Mouse (Mus musculus): Measurements from ENCODE around the gene Gif. TPM values are rescaled to one million over a fixed set of nuclear protein-coding genes. Genes with fewer than 3 reads are reported as not detected.

Gif gene
- total RNA-seq, 2 experiments from 2014 or later = not detected

DNA sequence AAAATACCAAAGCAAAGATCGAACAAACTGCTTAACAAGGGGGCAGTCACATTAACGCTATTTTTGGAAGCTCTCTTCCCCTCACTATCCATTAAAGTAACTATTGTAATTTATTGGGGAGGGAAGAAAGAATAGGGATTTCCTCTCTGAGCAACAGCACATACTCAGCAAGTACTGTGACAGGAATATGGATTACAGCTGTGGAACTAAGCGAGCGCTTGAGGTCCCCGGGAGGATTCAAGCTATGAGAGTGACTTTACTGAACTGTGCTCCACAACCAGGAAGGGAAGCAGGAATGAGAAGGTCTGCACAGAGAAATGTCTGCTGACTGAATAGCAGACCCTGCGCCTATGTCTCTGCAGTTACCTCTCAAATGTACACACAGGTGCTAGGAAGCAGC lies 41.5 kb downstream of the Gif start:
- intact Hi-C loops (cut with DNase I) = no loop called here
- no peak for DNase-seq (ENCODE audit: low spot score in 2 of 2)

DNA sequence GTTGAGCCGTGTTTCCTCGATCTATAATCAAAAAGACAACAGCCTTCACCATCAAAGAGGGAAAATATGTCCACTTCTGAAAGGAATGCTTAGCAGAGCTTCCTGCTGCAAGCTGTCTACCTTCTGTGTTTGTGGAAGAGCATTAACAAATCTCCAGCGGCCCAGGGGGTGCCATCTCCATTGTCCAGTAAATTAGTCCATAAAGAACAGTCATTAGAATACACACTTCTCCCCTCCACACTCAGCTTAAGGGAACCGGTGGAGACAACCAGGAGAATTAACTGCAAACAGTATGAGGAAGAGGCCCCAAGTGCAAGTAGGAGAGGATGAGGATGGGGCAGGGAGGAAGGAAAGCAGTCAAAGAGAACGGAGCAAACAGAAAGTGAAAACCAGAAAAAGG lies 44.5 kb downstream of the Gif start:
- intact Hi-C loops (cut with DNase I) = no loop called here
- DNase-seq (ENCODE audit: low spot score in 2 of 2) = no peak

DNA sequence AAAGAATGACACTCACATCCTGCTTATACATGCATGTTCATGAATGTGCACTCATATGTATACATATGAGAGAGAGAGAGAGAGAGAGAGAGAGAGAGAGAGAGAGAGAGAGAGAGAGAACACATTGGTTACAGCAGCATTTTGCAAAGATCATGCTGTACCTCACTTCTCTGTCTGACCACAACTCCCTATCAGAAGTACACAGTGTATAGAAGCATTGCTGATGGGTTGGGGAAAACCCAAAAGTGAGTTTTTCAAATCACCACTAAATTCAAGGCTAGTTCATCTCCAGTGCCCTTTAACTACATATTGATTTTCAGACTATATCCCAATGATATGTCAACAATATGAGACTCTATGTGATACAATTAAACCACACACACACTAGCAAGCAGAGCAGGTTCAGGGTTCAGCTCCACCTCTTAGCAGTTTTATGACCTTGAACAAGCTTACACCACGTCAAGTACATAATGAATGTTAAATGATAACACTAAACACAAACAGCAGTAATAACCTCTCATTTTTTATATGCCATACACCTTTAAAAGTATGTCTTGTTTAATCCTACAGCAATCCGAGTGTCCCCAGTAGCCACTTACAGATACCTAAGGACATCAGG lies 46.5 kb downstream of the Gif start:
- intact Hi-C loops (cut with DNase I) = no loop called here
- no peak for DNase-seq (ENCODE audit: low spot score in 2 of 2)

DNA sequence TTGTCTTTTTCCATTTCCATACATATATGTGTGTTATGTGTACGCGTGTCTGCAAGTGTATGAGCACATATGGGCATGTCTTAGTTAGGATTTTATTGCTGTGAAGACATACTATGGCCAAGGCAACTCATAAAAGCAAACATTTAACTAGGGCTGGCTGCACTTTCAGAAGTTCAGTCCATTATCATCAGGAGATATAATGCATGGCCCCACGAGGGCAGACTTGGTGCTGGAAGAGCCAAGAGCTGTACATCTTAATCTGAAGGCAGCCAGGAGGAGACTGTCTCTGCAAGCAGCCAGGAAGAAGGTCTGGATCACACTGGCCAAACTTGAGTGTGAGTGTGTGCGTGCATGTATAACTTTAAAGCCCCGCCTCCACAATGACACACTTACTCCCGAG lies 47.1 kb downstream of the Gif start:
- DNase-seq (ENCODE audit: low spot score in 2 of 2) = no peak
- intact Hi-C loops (cut with DNase I) = no loop called here

DNA sequence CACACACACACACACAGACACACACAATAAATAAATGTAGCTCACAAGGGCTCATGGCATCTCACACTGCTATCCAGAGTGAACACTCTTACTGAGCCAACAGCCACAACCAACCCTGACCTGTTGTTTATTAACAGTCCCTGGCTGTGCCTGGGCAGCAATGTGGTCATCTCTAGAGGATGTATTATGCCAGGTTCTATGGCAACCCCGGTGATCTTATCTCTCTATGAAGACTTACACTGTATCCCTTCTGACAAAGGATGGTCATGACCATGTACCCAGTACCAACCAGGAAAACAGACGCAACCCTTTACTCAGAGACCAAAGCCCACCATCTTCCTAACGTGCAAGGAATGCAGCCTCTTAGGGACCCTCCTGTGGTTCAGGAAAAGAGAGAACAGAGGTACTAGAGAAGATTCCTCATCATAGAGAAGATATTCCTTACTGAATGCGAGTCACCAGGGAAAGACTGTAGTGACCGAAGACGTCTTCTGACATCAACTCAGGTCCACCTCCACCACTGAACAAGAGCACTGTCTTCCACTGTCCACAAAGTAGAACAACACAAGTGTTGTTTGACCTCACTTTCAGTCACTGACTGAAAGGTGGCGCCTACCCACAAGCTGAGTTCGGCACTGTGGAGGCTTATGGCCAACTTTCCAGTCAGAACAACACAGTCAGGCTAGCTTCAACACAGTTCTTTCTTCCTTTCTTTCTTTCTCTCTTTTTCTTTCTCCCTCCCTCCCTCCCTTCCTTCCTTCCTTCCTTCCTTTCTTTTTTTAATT lies 53.4 kb downstream of the Gif start:
- intact Hi-C loops (cut with DNase I) = no loop called here

DNA sequence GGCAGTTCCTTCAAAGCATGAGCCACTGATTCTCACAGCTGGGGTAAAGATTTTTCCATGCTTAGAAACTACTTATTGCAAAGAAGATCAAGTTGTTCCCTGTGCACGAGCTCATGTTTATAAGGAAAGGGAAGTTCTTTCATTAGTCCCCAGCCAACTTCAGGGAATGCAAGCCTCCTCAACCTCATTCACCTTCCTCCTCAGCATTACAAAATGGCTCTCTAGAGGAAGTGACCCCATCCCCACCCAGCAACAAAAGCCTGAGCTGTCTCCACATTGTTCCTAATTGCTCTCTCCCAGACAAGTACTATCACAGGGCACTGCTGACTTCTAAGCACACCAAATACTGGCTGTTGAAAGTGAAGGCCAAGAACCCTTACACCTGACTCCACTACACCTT lies 57.1 kb downstream of the Gif start:
- no peak for DNase-seq (ENCODE audit: low spot score in 2 of 2)
- intact Hi-C loops (cut with DNase I) = no loop called here

More for the DNA sequence above, 53.4 kb downstream of the Gif start:
- no peak for DNase-seq (ENCODE audit: low spot score in 2 of 2)

DNA sequence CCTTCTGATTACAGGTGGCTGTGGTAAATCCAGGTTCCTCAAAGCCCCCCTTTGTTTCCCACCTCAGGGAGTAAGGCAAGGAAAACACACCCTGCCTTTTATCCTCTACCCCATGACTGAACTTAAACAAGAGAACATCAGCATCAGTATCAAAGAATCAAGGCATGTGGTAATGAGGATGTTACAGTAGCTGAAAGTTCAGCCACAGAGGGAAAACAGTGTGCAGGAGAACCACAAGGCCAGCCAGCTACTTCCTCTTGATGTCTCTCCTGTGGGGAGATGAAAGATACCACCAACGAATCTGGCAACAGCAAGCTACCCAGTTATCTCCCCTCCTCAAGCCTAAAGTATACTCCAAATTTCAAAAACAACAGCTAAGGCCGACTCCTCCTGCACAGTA lies 59.9 kb downstream of the Gif start:
- DNase-seq (ENCODE audit: low spot score in 2 of 2) = no peak
- intact Hi-C loops (cut with DNase I) = no loop called here

DNA sequence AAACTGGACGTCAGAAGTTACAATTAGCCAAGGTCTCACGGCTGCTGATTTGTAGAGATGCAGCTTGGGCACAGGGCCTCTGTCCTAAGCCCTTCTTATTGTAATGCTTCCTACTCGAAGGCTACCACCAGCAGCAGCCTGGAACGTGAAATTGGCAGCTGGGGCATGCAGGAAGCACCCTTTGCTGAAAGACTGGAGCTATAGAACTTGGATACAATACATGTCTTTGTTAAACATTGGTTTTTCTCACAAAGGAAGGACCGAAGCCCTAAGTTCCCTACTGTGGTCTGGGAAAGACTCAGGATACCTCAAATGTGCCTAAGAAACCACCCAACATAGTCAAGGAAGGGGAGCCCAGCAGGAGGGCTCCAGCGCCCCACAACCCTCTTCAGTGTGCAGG lies 60.5 kb downstream of the Gif start:
- intact Hi-C loops (cut with DNase I) = no loop called here
- DNase-seq (ENCODE audit: low spot score in 2 of 2) = no peak

DNA sequence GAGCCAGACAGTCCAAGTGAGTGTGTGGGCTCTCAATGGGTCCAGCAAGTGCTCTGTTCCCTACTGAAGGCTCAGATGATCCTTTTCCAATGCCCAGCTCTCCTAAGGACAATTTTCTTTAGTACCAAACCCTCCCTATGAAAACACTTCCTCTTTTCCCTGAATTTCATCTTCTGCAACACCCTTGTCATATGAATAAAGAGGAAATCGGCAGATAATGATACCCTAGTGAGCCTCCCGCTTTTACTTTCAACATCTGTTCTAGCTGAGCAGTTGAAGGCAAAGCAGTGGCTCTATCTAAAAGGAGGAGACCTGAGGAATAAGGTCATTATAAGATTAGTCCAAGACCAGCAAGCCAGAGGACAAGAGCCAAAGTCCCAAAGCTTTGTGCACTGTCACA lies 61.1 kb downstream of the Gif start:
- DNase-seq (ENCODE audit: low spot score in 2 of 2) = no peak
- intact Hi-C loops (cut with DNase I) = no loop called here

DNA sequence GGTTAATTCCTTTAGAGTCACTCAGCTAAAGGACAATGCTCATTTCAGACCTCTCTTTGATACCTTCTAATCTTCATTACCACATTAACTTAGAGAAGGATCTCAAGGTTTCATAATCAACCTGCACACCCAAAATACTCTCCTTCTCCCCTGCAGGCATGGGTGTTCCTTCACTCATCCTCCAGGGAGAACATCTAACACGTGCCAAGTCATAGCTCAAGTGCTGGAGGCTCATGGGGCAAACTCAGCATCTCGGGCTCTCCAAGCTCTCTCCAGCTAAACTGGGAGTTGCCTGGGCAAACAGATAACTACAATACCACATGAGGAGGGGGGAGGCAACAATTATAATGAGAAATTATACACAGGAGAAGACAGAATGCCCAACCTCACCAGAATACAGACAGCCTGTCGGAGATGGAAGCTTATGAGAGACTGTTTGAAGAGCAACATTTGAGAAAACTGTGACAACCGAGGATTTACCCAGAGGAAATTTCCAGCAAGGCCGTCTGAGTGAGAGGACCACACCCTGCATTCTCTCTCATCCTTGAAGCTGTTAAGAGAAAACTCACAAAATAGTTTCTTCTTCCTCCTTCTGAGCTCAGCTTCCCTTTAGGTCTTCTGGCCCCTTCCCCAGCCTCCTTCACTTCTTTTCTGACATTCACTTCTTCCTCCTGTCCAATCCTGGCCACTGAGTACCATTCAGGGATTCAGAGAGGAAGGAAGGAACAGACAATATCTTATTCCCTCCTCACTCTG lies 62.8 kb downstream of the Gif start:
- no peak for DNase-seq (ENCODE audit: low spot score in 2 of 2)
- intact Hi-C loops (cut with DNase I) = no loop called here

DNA sequence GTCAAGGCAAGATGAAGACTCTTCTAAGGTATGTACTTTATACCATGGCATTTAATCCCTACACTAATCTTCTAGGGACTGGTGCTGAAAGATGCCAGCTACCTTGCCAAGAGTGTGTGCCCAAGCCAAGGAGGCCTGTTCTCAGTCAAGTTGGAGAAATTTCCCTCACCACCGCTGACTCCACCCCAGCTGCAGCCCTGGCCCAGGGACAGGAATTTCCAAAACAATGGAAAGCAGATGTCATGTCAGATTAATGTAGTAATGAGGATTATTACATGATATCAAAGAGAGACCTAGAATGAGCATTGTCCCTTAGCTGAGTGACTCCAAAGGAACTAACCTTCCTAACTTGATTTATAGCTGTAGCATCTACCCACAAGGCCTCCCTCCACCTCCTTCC lies 63.5 kb downstream of the Gif start:
- no peak for DNase-seq (ENCODE audit: low spot score in 2 of 2)
- intact Hi-C loops (cut with DNase I) = no loop called here

DNA sequence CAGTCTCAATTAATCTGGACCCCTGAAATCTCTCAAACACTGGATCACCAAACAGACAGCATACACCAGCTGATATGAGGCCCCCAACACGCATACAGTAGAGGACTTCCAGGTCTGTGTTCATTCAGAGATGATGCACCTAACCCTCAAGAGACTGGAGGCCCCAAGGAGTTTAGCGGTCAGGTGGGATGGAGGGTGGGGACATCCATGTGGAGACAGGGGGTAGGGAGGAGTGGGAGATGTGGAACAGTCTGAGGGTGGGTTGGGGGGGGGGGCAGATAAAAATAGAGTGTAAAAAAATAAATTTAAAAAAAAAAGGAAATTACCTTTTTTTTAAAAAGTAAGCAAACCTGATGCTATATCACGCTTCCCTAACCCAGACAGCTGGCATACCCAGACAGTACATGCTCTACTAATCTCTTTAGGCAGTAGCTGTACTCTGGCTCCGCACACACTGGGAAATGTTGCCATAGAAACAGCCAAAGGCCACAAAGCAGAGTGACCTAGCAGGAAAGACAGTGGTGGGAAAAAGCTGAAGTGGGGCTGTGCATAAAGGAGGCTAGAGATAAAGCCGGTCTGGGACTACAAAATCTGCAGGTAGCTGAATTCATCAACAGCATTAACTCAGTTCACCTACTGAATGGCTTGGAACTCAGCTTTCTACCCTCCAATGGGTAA lies 64.5 kb downstream of the Gif start:
- DNase-seq (ENCODE audit: low spot score in 2 of 2) = no peak

More for the DNA sequence above, 64.5 kb downstream of the Gif start:
- intact Hi-C loops (cut with DNase I) = no loop called here

Other genes starting within 250 kb of the Gif start
- gene Ms4a6b, start 231.0 kb upstream of the Gif start, total RNA-seq (2021) = 1 to 10 TPM in 1 of 2 experiments, under 1 TPM in 1; 0.94 to 1.5 TPM
- gene Ms4a4d, start 210.8 kb upstream of the Gif start, total RNA-seq (2021) = not detected
- 1 to 10 TPM; 1.3 to 1.6 TPM for gene Ms4a6d, start 142.7 kb upstream of the Gif start, total RNA-seq (2021)
- not detected for gene Ms4a2, start 123.8 kb upstream of the Gif start, total RNA-seq (2021)
- not detected for gene Ms4a3, start 106.7 kb upstream of the Gif start, total RNA-seq (2021)
- not detected for gene Oosp2, start 87.0 kb upstream of the Gif start, total RNA-seq (2021)
- not detected for gene Oosp1, start 56.4 kb upstream of the Gif start, total RNA-seq (2021)
- gene Oosp3, start 50.5 kb upstream of the Gif start, total RNA-seq (2021) = not detected
- gene Mrpl16, start 22.8 kb downstream of the Gif start, total RNA-seq (2021) = 10 to 100 TPM; 40.6 to 42.7 TPM
- gene Stx3, start 71.8 kb downstream of the Gif start, total RNA-seq (2021) = 10 to 100 TPM; 22.9 to 30.1 TPM
- not detected for gene Olfr1417, start 91.7 kb downstream of the Gif start, total RNA-seq (2021)
- not detected for gene Olfr1418, start 113.5 kb downstream of the Gif start, total RNA-seq (2021)
- gene Olfr1419, start 127.6 kb downstream of the Gif start, total RNA-seq (2021) = not detected
- not detected for gene Olfr1420, start 139.0 kb downstream of the Gif start, total RNA-seq (2021)
- gene Patl1, start 164.8 kb downstream of the Gif start, total RNA-seq (2021) = 10 to 100 TPM; 18.5 to 19.6 TPM
- gene Osbp, start 218.4 kb downstream of the Gif start, total RNA-seq (2021) = 10 to 100 TPM; 55.5 to 59.1 TPM

Data from left cerebral cortex, postnatal 36 days (tissue).